Mouse (Mus musculus): Measurements from ENCODE around the gene Rer1. TPM values are rescaled to one million over a fixed set of nuclear protein-coding genes. Genes with fewer than 3 reads are reported as not detected.

Rer1 gene
- polyA plus RNA-seq, 1 experiment from 2014 or later, result 157 TPM

GRCm38 (mm10) chr4:155050116-155050515 is 36.1 kb downstream of the Rer1 start:
- Histone ChIP-seq H3K27ac (ENCODE audit: low read length) (no peak overlapping the region), H3K9me3 (ENCODE audit: control insufficient read depth, low read length) (no peaks in the 10 kb centered on the region), H3K4me2 (ENCODE audit: low read depth, low read length) (no peak overlapping the region), H3K27me3 (ENCODE audit: control insufficient read depth, insufficient read depth, low read depth, low read length) (no peaks in the 10 kb centered on the region; the same call in 1 of the 2 replicates), H3K4me1 (replicated peaks; ENCODE audit: control insufficient read depth, insufficient read depth, low read length) (no peaks in the 10 kb centered on the region), H3K36me3 (ENCODE audit: control insufficient read depth, insufficient read depth, low read length) (no peaks in the 10 kb centered on the region), H3K9ac (ENCODE audit: low read length) (no peak overlapping the region), H3K4me3 (ENCODE audit: low read length) (no peak overlapping the region)
- ATAC-seq (ENCODE audit: low read depth), result no peak
- WGBS, result 74% methylated on average over 7 of the region's 7 CpGs

- Histone ChIP-seq H3K9me3 (ENCODE audit: control insufficient read depth, low read length) (no peaks in the 10 kb centered on the region), H3K4me3 (ENCODE audit: low read length) (no peak overlapping the region), H3K9ac (ENCODE audit: low read length) (no peak overlapping the region), H3K36me3 (ENCODE audit: control insufficient read depth, insufficient read depth, low read length) (no peaks in the 10 kb centered on the region), H3K4me1 (replicated peaks; ENCODE audit: control insufficient read depth, insufficient read depth, low read length) (no peaks in the 10 kb centered on the region), H3K4me2 (ENCODE audit: low read depth, low read length) (no peak overlapping the region), H3K27me3 (ENCODE audit: control insufficient read depth, insufficient read depth, low read depth, low read length) (peaks cover 32% of the 10 kb centered on the region), H3K27ac (ENCODE audit: low read length) (no peak overlapping the region)
- 78% methylated on average over 14 of the region's 14 CpGs for WGBS
- ATAC-seq (ENCODE audit: low read depth), result no peak
Measured at GRCm38 (mm10) chr4:155046636-155047035, 39.5 kb downstream of the Rer1 start.

- WGBS, result under 1% methylated on average over 25 of the region's 25 CpGs
- no peaks in the 10 kb centered on the region for H3K4me1 ChIP-seq (replicated peaks; ENCODE audit: control insufficient read depth, insufficient read depth, low read length)
- H3K4me3 ChIP-seq (ENCODE audit: low read length), result peak overlapping the region; percentile 28
- no peak overlapping the region for H3K27ac ChIP-seq (ENCODE audit: low read length)
- no peak overlapping the region for H3K9ac ChIP-seq (ENCODE audit: low read length)
- peak overlapping the region; percentile 54 for H3K4me2 ChIP-seq (ENCODE audit: low read depth, low read length)
- no peaks in the 10 kb centered on the region for H3K36me3 ChIP-seq (ENCODE audit: control insufficient read depth, insufficient read depth, low read length)
- peaks cover 36% of the 10 kb centered on the region for H3K27me3 ChIP-seq (ENCODE audit: control insufficient read depth, insufficient read depth, low read depth, low read length)
- H3K9me3 ChIP-seq (ENCODE audit: control insufficient read depth, low read length), result no peaks in the 10 kb centered on the region
- ATAC-seq (ENCODE audit: low read depth), result no peak
Measured at GRCm38 (mm10) chr4:155043289-155043625, 42.9 kb downstream of the Rer1 start.

GRCm38 (mm10) chr4:155042606-155043288 is 43.4 kb downstream of the Rer1 start:
- Histone ChIP-seq H3K9me3 (ENCODE audit: control insufficient read depth, low read length) (no peaks in the 10 kb centered on the region), H3K27me3 (ENCODE audit: control insufficient read depth, insufficient read depth, low read depth, low read length) (peaks cover 36% of the 10 kb centered on the region), H3K4me2 (ENCODE audit: low read depth, low read length) (peak overlapping the region; percentile 54), H3K36me3 (ENCODE audit: control insufficient read depth, insufficient read depth, low read length) (no peaks in the 10 kb centered on the region), H3K4me3 (ENCODE audit: low read length) (peak overlapping the region; percentile 28), H3K27ac (ENCODE audit: low read length) (no peak overlapping the region), H3K4me1 (replicated peaks; ENCODE audit: control insufficient read depth, insufficient read depth, low read length) (no peaks in the 10 kb centered on the region), H3K9ac (ENCODE audit: low read length) (no peak overlapping the region)
- no peak for ATAC-seq (ENCODE audit: low read depth)
- 3% methylated on average over 59 of the region's 65 CpGs for WGBS

GRCm38 (mm10) chr4:155040696-155041095 is 45.5 kb downstream of the Rer1 start:
- no peaks in the 10 kb centered on the region for H3K9me3 ChIP-seq (ENCODE audit: control insufficient read depth, low read length)
- H3K27me3 ChIP-seq (ENCODE audit: control insufficient read depth, insufficient read depth, low read depth, low read length), result peaks cover 36% of the 10 kb centered on the region
- no peak overlapping the region for H3K4me2 ChIP-seq (ENCODE audit: low read depth, low read length)
- no peak overlapping the region for H3K4me3 ChIP-seq (ENCODE audit: low read length)
- no peak overlapping the region for H3K9ac ChIP-seq (ENCODE audit: low read length)
- ATAC-seq (ENCODE audit: low read depth), result no peak
- no peak overlapping the region for H3K27ac ChIP-seq (ENCODE audit: low read length)
- H3K36me3 ChIP-seq (ENCODE audit: control insufficient read depth, insufficient read depth, low read length), result no peaks in the 10 kb centered on the region
- 70% methylated on average over 6 of the region's 6 CpGs for WGBS
- H3K4me1 ChIP-seq (replicated peaks; ENCODE audit: control insufficient read depth, insufficient read depth, low read length), result no peaks in the 10 kb centered on the region

- Histone ChIP-seq H3K4me1 (replicated peaks; ENCODE audit: control insufficient read depth, insufficient read depth, low read length) (no peaks in the 10 kb centered on the region), H3K4me2 (ENCODE audit: low read depth, low read length) (no peak overlapping the region), H3K4me3 (ENCODE audit: low read length) (no peak overlapping the region), H3K36me3 (ENCODE audit: control insufficient read depth, insufficient read depth, low read length) (no peaks in the 10 kb centered on the region), H3K9ac (ENCODE audit: low read length) (no peak overlapping the region), H3K9me3 (ENCODE audit: control insufficient read depth, low read length) (no peaks in the 10 kb centered on the region), H3K27me3 (ENCODE audit: control insufficient read depth, insufficient read depth, low read depth, low read length) (peaks cover 36% of the 10 kb centered on the region), H3K27ac (ENCODE audit: low read length) (no peak overlapping the region)
- no peak for ATAC-seq (ENCODE audit: low read depth)
- 59% methylated on average over 9 of the region's 9 CpGs for WGBS
Measured at GRCm38 (mm10) chr4:155040197-155040596, 46.0 kb downstream of the Rer1 start.

- Histone ChIP-seq H3K36me3 (ENCODE audit: control insufficient read depth, insufficient read depth, low read length) (no peaks in the 10 kb centered on the region), H3K27me3 (ENCODE audit: control insufficient read depth, insufficient read depth, low read depth, low read length) (no peaks in the 10 kb centered on the region), H3K9me3 (ENCODE audit: control insufficient read depth, low read length) (no peaks in the 10 kb centered on the region), H3K9ac (ENCODE audit: low read length) (no peak overlapping the region), H3K4me3 (ENCODE audit: low read length) (no peak overlapping the region), H3K4me2 (ENCODE audit: low read depth, low read length) (no peak overlapping the region), H3K4me1 (replicated peaks; ENCODE audit: control insufficient read depth, insufficient read depth, low read length) (no peaks in the 10 kb centered on the region), H3K27ac (ENCODE audit: low read length) (no peak overlapping the region)
- ATAC-seq (ENCODE audit: low read depth), result no peak
- WGBS, result 60% methylated on average over 13 of the region's 13 CpGs
Measured at GRCm38 (mm10) chr4:155034787-155035186, 51.4 kb downstream of the Rer1 start.

GRCm38 (mm10) chr4:155034202-155034601 is 52.0 kb downstream of the Rer1 start:
- Histone ChIP-seq H3K9me3 (ENCODE audit: control insufficient read depth, low read length) (no peaks in the 10 kb centered on the region), H3K27ac (ENCODE audit: low read length) (no peak overlapping the region), H3K4me3 (ENCODE audit: low read length) (no peak overlapping the region), H3K4me2 (ENCODE audit: low read depth, low read length) (no peak overlapping the region), H3K9ac (ENCODE audit: low read length) (no peak overlapping the region), H3K27me3 (ENCODE audit: control insufficient read depth, insufficient read depth, low read depth, low read length) (no peaks in the 10 kb centered on the region), H3K4me1 (replicated peaks; ENCODE audit: control insufficient read depth, insufficient read depth, low read length) (no peaks in the 10 kb centered on the region), H3K36me3 (ENCODE audit: control insufficient read depth, insufficient read depth, low read length) (no peaks in the 10 kb centered on the region)
- 47% methylated on average over 7 of the region's 7 CpGs for WGBS
- ATAC-seq (ENCODE audit: low read depth), result no peak

GRCm38 (mm10) chr4:155033115-155033514 is 53.1 kb downstream of the Rer1 start:
- Histone ChIP-seq H3K27ac (ENCODE audit: low read length) (no peak overlapping the region), H3K9me3 (ENCODE audit: control insufficient read depth, low read length) (no peaks in the 10 kb centered on the region), H3K36me3 (ENCODE audit: control insufficient read depth, insufficient read depth, low read length) (no peaks in the 10 kb centered on the region), H3K4me1 (replicated peaks; ENCODE audit: control insufficient read depth, insufficient read depth, low read length) (0 out of 2 replicates have a peak, but pooled peaks cover 2% of the 10 kb centered on the region), H3K27me3 (ENCODE audit: control insufficient read depth, insufficient read depth, low read depth, low read length) (no peaks in the 10 kb centered on the region), H3K4me2 (ENCODE audit: low read depth, low read length) (no peak overlapping the region), H3K9ac (ENCODE audit: low read length) (no peak overlapping the region), H3K4me3 (ENCODE audit: low read length) (no peak overlapping the region)
- 36% methylated on average over 6 of the region's 6 CpGs for WGBS
- no peak for ATAC-seq (ENCODE audit: low read depth)
